Mouse (Mus musculus): ENCODE results near the gene Ica1l. TPM values are rescaled to one million over a fixed set of nuclear protein-coding genes. Genes with fewer than 3 reads are reported as not detected.

The Ica1l gene
- polyA plus RNA-seq, 1 experiment from 2014 or later, result 0.20 TPM

DNA sequence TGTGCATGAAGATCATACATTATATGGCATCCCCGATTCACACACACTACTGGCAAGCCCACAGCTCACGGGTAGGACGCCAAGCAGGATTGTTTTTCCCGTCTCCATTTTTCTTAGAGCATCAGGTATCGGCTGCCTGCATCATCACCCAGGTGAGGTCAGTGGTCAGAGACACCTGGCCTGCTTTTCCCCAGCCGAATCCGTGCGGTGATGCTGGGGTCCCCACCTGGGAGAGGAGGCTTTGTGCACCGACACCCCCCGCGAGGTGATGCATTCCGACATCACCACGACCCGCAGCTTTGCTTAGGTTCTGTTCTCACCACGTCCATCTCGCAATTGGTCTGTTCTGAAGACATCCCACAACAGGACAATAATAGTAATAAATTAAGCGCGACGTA, 587 bp downstream of the Ica1l start:
- peaks cover 13% of the 10 kb centered on the region for H3K27me3 ChIP-seq (ENCODE audit: control insufficient read depth, insufficient read depth, low read length)
- no peaks in the 10 kb centered on the region for H3K36me3 ChIP-seq (ENCODE audit: control insufficient read depth, insufficient read depth)
- peaks cover 4% of the 10 kb centered on the region; the same call in 1 of the 2 replicates for H3K4me1 ChIP-seq (ENCODE audit: control insufficient read depth, insufficient read depth, low read length)
- ATAC-seq (replicated peaks; ENCODE audit: extremely low read depth, insufficient read depth, low FRiP score), result no peak
- peak overlapping the region; percentile 80 for H3K9ac ChIP-seq (ENCODE audit: low read length)
- H3K4me3 ChIP-seq (ENCODE audit: low read length), result peak overlapping the region; percentile 85
- H3K27ac ChIP-seq (ENCODE audit: low read length), result no peak overlapping the region
- H3K4me2 ChIP-seq (ENCODE audit: low read depth, low read length), result peak overlapping the region; percentile 99
- H3K9me3 ChIP-seq (replicated peaks; ENCODE audit: control insufficient read depth, low read length), result no peaks in the 10 kb centered on the region
- 5% methylated on average over 19 of the region's 19 CpGs for WGBS

DNA sequence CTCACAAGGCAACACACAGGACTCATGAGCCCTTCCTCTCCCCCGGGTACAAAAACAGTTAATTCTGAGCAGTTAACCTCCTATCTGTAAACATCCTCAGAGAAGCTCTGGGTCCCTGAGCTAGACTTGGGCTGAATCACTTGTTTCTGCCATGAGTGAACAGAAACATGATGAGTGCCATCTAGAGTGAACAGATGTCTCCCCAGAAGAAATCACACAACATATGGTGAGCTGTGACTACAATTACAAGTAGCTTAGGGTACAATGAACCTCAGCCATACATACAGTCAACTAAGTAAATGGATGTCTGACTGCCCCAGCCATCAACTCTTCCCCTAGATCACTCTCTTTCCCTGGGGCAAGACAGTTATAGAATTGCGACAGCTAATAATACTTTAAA, 7.9 kb downstream of the Ica1l start:
- 95% methylated on average over 2 of the region's 2 CpGs for WGBS
- ATAC-seq (replicated peaks; ENCODE audit: extremely low read depth, insufficient read depth, low FRiP score), result no peak
- Histone ChIP-seq H3K27ac (ENCODE audit: low read length) (no peak overlapping the region), H3K4me3 (ENCODE audit: low read length) (no peak overlapping the region), H3K4me1 (ENCODE audit: control insufficient read depth, insufficient read depth, low read length) (no peaks in the 10 kb centered on the region), H3K9me3 (replicated peaks; ENCODE audit: control insufficient read depth, low read length) (no peaks in the 10 kb centered on the region; the same call in 1 of the 2 replicates), H3K9ac (ENCODE audit: low read length) (no peak overlapping the region), H3K4me2 (ENCODE audit: low read depth, low read length) (no peak overlapping the region), H3K27me3 (ENCODE audit: control insufficient read depth, insufficient read depth, low read length) (no peaks in the 10 kb centered on the region), H3K36me3 (ENCODE audit: control insufficient read depth, insufficient read depth) (no peaks in the 10 kb centered on the region)

DNA sequence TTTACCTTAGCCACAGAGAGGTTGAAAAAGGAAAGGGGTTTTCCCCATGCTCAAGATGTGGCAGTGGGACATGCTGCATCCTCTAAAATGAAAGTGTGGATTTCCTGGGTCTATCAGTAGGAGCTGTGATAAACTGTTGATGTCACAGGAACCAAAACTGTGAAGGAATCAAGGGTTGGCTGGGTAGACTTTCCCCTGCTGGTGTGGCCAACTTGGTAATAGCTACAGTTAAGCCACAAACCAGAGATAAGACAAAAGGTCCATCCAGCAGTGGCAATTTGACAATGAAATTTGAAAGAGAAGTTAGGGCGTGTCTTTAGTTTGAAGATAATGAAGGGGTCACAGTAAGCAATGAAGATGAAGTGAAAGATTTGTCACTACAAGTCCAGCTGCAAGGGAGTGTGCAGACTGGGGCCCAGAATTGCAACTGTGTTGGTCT, 25.9 kb downstream of the Ica1l start:
- no peak for ATAC-seq (replicated peaks; ENCODE audit: extremely low read depth, insufficient read depth, low FRiP score)
- no peaks in the 10 kb centered on the region for H3K4me1 ChIP-seq (ENCODE audit: control insufficient read depth, insufficient read depth, low read length)
- 82% methylated on average over 1 of the region's 1 CpGs for WGBS
- no peak overlapping the region for H3K9ac ChIP-seq (ENCODE audit: low read length)
- no peak overlapping the region for H3K4me2 ChIP-seq (ENCODE audit: low read depth, low read length)
- no peaks in the 10 kb centered on the region for H3K36me3 ChIP-seq (ENCODE audit: control insufficient read depth, insufficient read depth)
- no peak overlapping the region for H3K4me3 ChIP-seq (ENCODE audit: low read length)
- H3K27me3 ChIP-seq (ENCODE audit: control insufficient read depth, insufficient read depth, low read length), result no peaks in the 10 kb centered on the region
- H3K27ac ChIP-seq (ENCODE audit: low read length), result no peak overlapping the region
- H3K9me3 ChIP-seq (replicated peaks; ENCODE audit: control insufficient read depth, low read length), result no peaks in the 10 kb centered on the region

DNA sequence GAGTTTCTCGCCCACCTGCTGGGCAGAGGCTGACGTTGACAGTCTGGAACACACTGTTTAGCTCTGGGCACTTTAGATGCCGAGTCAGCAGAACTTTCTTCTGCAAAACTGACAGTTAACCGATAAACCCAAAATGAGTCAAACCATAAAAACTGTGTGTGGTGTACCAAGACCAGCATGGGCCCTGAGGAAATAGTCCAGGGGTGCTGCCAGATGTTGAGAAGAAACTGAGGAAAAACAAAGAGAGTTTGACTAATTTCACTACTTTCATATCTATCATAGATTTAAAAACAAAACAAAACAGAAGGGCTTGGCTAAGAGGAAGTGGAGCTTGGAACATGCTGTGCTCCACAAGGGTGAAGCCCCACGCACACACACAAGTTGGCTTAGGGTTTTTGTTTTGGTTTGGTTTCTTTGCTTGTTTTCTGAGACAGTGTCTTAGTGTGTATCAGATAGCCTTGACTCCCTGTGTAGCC, 26.8 kb downstream of the Ica1l start:
- Histone ChIP-seq H3K4me1 (ENCODE audit: control insufficient read depth, insufficient read depth, low read length) (no peaks in the 10 kb centered on the region), H3K27me3 (ENCODE audit: control insufficient read depth, insufficient read depth, low read length) (no peaks in the 10 kb centered on the region), H3K36me3 (ENCODE audit: control insufficient read depth, insufficient read depth) (no peaks in the 10 kb centered on the region), H3K9me3 (replicated peaks; ENCODE audit: control insufficient read depth, low read length) (no peaks in the 10 kb centered on the region), H3K4me3 (ENCODE audit: low read length) (no peak overlapping the region), H3K9ac (ENCODE audit: low read length) (no peak overlapping the region), H3K27ac (ENCODE audit: low read length) (no peak overlapping the region), H3K4me2 (ENCODE audit: low read depth, low read length) (no peak overlapping the region)
- WGBS, result 62% methylated on average over 5 of the region's 5 CpGs
- no peak for ATAC-seq (replicated peaks; ENCODE audit: extremely low read depth, insufficient read depth, low FRiP score)

DNA sequence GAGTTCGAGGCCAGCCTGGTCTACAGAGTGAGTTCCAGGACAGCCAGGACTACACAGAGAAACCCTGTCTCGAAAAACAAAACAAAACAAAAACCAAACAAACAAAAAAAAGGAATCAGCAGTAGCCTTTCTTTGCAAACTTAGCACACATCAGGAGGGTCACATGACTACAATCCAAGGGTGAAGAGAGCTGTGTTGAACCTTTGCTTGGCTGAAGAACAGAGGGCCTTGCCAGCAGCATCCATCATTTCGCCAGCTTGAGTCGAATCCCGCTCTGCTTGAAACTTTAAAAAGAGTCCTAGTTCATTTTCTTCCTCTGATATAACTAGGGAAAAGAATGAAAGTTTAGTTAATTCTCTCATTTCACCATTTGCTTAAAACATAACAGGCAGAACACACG, 27.5 kb downstream of the Ica1l start:
- Histone ChIP-seq H3K27ac (ENCODE audit: low read length) (no peak overlapping the region), H3K9me3 (replicated peaks; ENCODE audit: control insufficient read depth, low read length) (no peaks in the 10 kb centered on the region), H3K4me1 (ENCODE audit: control insufficient read depth, insufficient read depth, low read length) (no peaks in the 10 kb centered on the region), H3K4me3 (ENCODE audit: low read length) (no peak overlapping the region), H3K4me2 (ENCODE audit: low read depth, low read length) (no peak overlapping the region), H3K27me3 (ENCODE audit: control insufficient read depth, insufficient read depth, low read length) (no peaks in the 10 kb centered on the region), H3K9ac (ENCODE audit: low read length) (no peak overlapping the region), H3K36me3 (ENCODE audit: control insufficient read depth, insufficient read depth) (no peaks in the 10 kb centered on the region)
- ATAC-seq (replicated peaks; ENCODE audit: extremely low read depth, insufficient read depth, low FRiP score), result no peak
- WGBS, result 78% methylated on average over 6 of the region's 6 CpGs

DNA sequence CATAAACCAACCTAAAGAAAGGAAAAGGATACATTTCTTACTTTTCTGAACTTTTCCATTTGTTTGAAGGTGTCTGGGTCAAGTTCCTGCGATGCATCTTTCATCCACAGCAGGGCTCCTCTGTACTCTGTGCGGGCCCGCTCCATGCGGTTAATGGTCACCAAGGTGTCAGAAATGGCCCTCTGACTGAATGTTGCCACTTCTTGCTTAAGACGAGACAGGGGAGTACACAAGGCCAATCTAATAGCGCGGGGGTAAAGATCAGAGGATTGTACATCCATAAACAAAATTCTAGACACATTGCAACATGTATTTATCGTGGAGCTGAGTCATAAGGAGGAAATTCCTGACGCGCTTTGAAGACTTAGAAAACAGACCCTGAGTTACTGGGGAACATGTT, 29.2 kb downstream of the Ica1l start:
- Histone ChIP-seq H3K27me3 (ENCODE audit: control insufficient read depth, insufficient read depth, low read length) (no peaks in the 10 kb centered on the region), H3K4me3 (ENCODE audit: low read length) (no peak overlapping the region), H3K9me3 (replicated peaks; ENCODE audit: control insufficient read depth, low read length) (no peaks in the 10 kb centered on the region), H3K4me1 (ENCODE audit: control insufficient read depth, insufficient read depth, low read length) (no peaks in the 10 kb centered on the region), H3K9ac (ENCODE audit: low read length) (no peak overlapping the region), H3K4me2 (ENCODE audit: low read depth, low read length) (no peak overlapping the region), H3K36me3 (ENCODE audit: control insufficient read depth, insufficient read depth) (no peaks in the 10 kb centered on the region), H3K27ac (ENCODE audit: low read length) (no peak overlapping the region)
- WGBS, result 86% methylated on average over 10 of the region's 10 CpGs
- no peak for ATAC-seq (replicated peaks; ENCODE audit: extremely low read depth, insufficient read depth, low FRiP score)

DNA sequence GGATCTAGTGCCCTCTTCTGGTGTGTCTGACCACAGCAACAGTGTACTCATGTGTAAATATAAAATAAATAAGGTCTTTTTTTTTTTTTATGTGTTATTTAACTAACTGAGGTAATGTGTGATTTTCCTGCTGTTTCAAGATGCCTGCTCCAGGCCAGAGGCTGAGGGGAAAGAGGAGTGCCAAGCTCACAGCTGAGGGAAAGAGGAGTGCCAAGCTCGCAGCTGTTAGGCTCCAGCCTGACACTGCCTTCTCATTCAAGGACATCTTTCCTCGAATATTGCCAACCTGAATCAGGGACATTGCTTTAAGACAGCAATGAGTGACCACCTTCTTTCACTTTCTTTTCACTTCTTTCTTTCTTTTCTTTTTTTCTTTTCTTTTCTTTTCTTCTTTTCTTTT, 34.2 kb downstream of the Ica1l start:
- Histone ChIP-seq H3K4me1 (ENCODE audit: control insufficient read depth, insufficient read depth, low read length) (no peaks in the 10 kb centered on the region), H3K36me3 (ENCODE audit: control insufficient read depth, insufficient read depth) (no peaks in the 10 kb centered on the region), H3K4me3 (ENCODE audit: low read length) (no peak overlapping the region), H3K9me3 (replicated peaks; ENCODE audit: control insufficient read depth, low read length) (no peaks in the 10 kb centered on the region), H3K27ac (ENCODE audit: low read length) (no peak overlapping the region), H3K9ac (ENCODE audit: low read length) (no peak overlapping the region), H3K27me3 (ENCODE audit: control insufficient read depth, insufficient read depth, low read length) (no peaks in the 10 kb centered on the region), H3K4me2 (ENCODE audit: low read depth, low read length) (no peak overlapping the region)
- ATAC-seq (replicated peaks; ENCODE audit: extremely low read depth, insufficient read depth, low FRiP score), result no peak
- WGBS, result 75% methylated on average over 2 of the region's 2 CpGs

DNA sequence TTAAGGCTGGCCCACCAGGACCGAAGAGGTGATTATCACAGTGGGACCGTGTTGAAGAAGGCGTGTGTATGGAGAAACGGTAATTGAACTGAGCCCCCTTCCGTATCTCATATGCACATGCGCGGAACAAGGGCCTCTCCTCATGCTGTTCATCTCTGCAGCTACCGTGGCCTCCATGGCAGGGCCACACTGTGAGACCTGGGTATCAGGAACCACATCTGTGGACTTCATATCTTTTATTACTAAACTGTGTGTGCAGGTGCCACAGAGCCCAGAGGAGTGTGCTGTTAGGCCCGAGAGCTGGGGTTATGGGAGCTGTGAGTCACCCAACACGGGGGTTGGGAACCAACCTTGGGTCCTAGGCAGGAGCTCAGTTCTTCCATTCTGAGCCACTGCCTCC, 35.6 kb downstream of the Ica1l start:
- Histone ChIP-seq H3K4me1 (ENCODE audit: control insufficient read depth, insufficient read depth, low read length) (no peaks in the 10 kb centered on the region), H3K4me3 (ENCODE audit: low read length) (no peak overlapping the region), H3K4me2 (ENCODE audit: low read depth, low read length) (no peak overlapping the region), H3K9me3 (replicated peaks; ENCODE audit: control insufficient read depth, low read length) (no peaks in the 10 kb centered on the region), H3K36me3 (ENCODE audit: control insufficient read depth, insufficient read depth) (no peaks in the 10 kb centered on the region), H3K27ac (ENCODE audit: low read length) (no peak overlapping the region), H3K27me3 (ENCODE audit: control insufficient read depth, insufficient read depth, low read length) (no peaks in the 10 kb centered on the region), H3K9ac (ENCODE audit: low read length) (no peak overlapping the region)
- no peak for ATAC-seq (replicated peaks; ENCODE audit: extremely low read depth, insufficient read depth, low FRiP score)
- 84% methylated on average over 10 of the region's 10 CpGs for WGBS

DNA sequence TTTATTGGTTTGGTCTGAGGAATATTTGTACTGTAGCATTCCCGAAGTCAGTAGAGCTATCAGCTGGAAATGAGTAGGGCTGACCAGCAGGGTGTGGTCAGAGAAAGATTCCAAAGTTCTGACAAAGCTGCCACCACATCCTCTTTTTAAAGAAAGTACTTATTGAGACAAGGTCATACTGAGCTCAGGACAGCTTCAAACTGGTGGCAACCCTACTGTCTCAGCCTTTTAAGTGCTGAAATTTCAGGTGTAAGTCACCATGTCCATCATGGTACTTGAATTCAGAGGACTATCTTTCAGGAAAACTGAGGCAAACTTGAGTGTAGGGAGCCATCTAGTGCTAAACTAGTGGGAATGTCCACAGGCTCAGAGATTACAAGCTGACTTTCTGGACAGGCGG, 42.7 kb downstream of the Ica1l start:
- no peak overlapping the region for H3K4me2 ChIP-seq (ENCODE audit: low read depth, low read length)
- 23% methylated on average over 2 of the region's 2 CpGs for WGBS
- no peaks in the 10 kb centered on the region for H3K27me3 ChIP-seq (ENCODE audit: control insufficient read depth, insufficient read depth, low read length)
- H3K9ac ChIP-seq (ENCODE audit: low read length), result no peak overlapping the region
- H3K9me3 ChIP-seq (replicated peaks; ENCODE audit: control insufficient read depth, low read length), result no peaks in the 10 kb centered on the region
- no peak overlapping the region for H3K4me3 ChIP-seq (ENCODE audit: low read length)
- no peak for ATAC-seq (replicated peaks; ENCODE audit: extremely low read depth, insufficient read depth, low FRiP score)
- H3K36me3 ChIP-seq (ENCODE audit: control insufficient read depth, insufficient read depth), result no peaks in the 10 kb centered on the region
- peaks cover 3% of the 10 kb centered on the region; the same call in 1 of the 2 replicates for H3K4me1 ChIP-seq (ENCODE audit: control insufficient read depth, insufficient read depth, low read length)
- no peak overlapping the region for H3K27ac ChIP-seq (ENCODE audit: low read length)
